Mouse (Mus musculus) olfactory bulb, adult 2 months (tissue): ENCODE measurements around the gene 4933427D14Rik. TPM values are rescaled to one million over a fixed set of nuclear protein-coding genes. Genes with fewer than 3 reads are reported as not detected.

Source experiments
- H3K27ac ChIP-seq: fragments of 200-500 bp; 2 replicates; pipeline ENCODE4 v1.5.1; 2012; ENCODE audit warnings: low read depth, low read length; ENCODE audit not compliant: insufficient read depth
- H3K4me1 ChIP-seq: fragments of 200-500 bp; 2 replicates; pipeline ENCODE4 v1.6.1; 2012; ENCODE audit warnings: low read length; ENCODE audit not compliant: control insufficient read depth, insufficient read depth
- H3K4me3 ChIP-seq: fragments of 200-500 bp; 2 replicates; pipeline ENCODE4 v1.5.1; 2012; ENCODE audit warnings: mild to moderate bottlenecking, low read depth, low read length, moderate library complexity; ENCODE audit not compliant: insufficient read depth
- CTCF ChIP-seq: fragments of 200-500 bp; IDR thresholded peaks from 2 replicates; pipeline ENCODE4 v1.5.1; 2012; ENCODE audit warnings: low read depth, mild to moderate bottlenecking, low read length, moderate library complexity; ENCODE audit not compliant: insufficient read depth
- POLR2A ChIP-seq: fragments of 200-500 bp; IDR thresholded peaks from 2 replicates; pipeline ENCODE4 v1.6.1; 2012; ENCODE audit warnings: mild to moderate bottlenecking, low read depth, low read length, moderate library complexity; ENCODE audit not compliant: insufficient read depth
- WGBS: fragments of 180-500 bp; shearing (Covaris S2); methylation state at CpG from one replicate; pipeline ENCODE4 v1.1.7; 2018; 5-methylcytosine and 5-hydroxymethylcytosine counted together
- polyA plus RNA-seq: library from polyadenylated mRNA; stranded (reverse); fragments of >200 nt; gene quantifications from 2 replicates; pipeline ENCODE4 v1.2.4, GENCODE M21; 2012; ENCODE audit warnings: low replicate concordance; ENCODE audit not compliant: missing spikeins, insufficient read depth, insufficient read length

Gene 4933427D14Rik
- polyA plus RNA-seq, 1 experiment: not detected

DNA sequence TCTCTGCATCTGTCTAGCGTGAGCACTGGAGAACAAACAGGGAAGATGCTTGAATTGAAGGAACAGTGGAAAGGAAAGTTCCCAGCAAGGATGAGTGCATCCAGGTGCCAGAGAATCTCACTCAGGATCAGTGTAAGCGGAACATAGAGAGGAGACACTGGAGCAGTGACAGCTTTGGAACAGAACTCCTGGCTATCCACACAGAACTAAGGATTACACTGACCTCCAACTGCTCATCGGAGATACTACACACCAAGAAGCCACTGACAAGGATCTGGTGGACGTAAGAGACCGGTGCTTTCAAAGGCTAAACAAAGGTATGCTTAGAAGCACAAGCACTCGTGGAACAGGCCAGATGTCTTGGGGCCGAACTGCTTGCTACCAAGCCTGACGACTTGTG lies 103.0 kb downstream of the 4933427D14Rik start:
- 63% methylated on average over 8 of the region's 8 CpGs for WGBS
- TF ChIP-seq CTCF: no peak
- TF ChIP-seq POLR2A: no peak
- Histone ChIP-seq H3K27ac (peak overlapping the region; percentile 16; the same call in 1 of the 2 replicates), H3K4me1 (peaks cover 15% of the 10 kb centered on the region), H3K4me3 (no peak overlapping the region)

Other genes starting within 250 kb of the 4933427D14Rik start
- gene Aipl1, start 169.9 kb downstream of the 4933427D14Rik start, polyA plus RNA-seq: not detected in 2 replicates
- gene Pimreg, start 165.4 kb downstream of the 4933427D14Rik start, polyA plus RNA-seq: not detected in 2 replicates
- not detected in 2 replicates for gene Pitpnm3, start 71.7 kb downstream of the 4933427D14Rik start, polyA plus RNA-seq
- gene Gm43951, start 619 bp downstream of the 4933427D14Rik start, polyA plus RNA-seq: not detected in 2 replicates
- gene Txndc17, start 88 bp upstream of the 4933427D14Rik start, polyA plus RNA-seq: not detected in 2 replicates
- gene Med31, start 8.1 kb upstream of the 4933427D14Rik start, polyA plus RNA-seq: not detected in 2 replicates
- gene Slc13a5, start 59.8 kb upstream of the 4933427D14Rik start, polyA plus RNA-seq: not detected in 2 replicates
- gene Xaf1, start 94.2 kb upstream of the 4933427D14Rik start, polyA plus RNA-seq: not detected in 2 replicates
- not detected in 2 replicates for gene Fbxo39, start 107.0 kb upstream of the 4933427D14Rik start, polyA plus RNA-seq
- gene Tekt1, start 155.0 kb upstream of the 4933427D14Rik start, polyA plus RNA-seq: not detected in 2 replicates
- gene Smtnl2, start 204.3 kb upstream of the 4933427D14Rik start, polyA plus RNA-seq: not detected in 2 replicates
- not detected in 2 replicates for gene Ggt6, start 228.1 kb upstream of the 4933427D14Rik start, polyA plus RNA-seq
- gene Mybbp1a, start 233.9 kb upstream of the 4933427D14Rik start, polyA plus RNA-seq: not detected in 2 replicates